Mouse (Mus musculus): ENCODE measurements around the gene Cd6. TPM values are rescaled to one million over a fixed set of nuclear protein-coding genes. Genes with fewer than 3 reads are reported as not detected.

Gene Cd6
- total and polyA plus RNA-seq, 3 experiments, result not detected

- peaks cover 3 to 18% of the 10 kb centered on the region in 2 experiments; a peak in 3 of 4 replicates for H3K27me3 ChIP-seq (ENCODE audit: control insufficient read depth in 1 of 2, insufficient read depth in 2 of 2, low read length in 2 of 2)
- TF ChIP-seq TAL1 (IDR thresholded peaks at IDR 0.05; ENCODE audit: low read length) (no peak), CTCF (IDR thresholded peaks at IDR 0.05 in 2 of 3, conservative IDR thresholded peaks at IDR 0.05 in 1 of 3; ENCODE audit: control insufficient read depth in 1 of 3, insufficient read depth in 1 of 3, low read depth in 2 of 3, low read length in 3 of 3, poor library complexity in 1 of 3, severe bottlenecking in 1 of 3) (no peak), HCFC1 (IDR thresholded peaks at IDR 0.05; ENCODE audit: low read depth, low read length) (no peak), MAX (IDR thresholded peaks at IDR 0.05; ENCODE audit: low read length) (no peak), RAD21 (IDR thresholded peaks at IDR 0.05; ENCODE audit: low read depth, low read length) (no peak)
- no peaks in the 10 kb centered on the region for H3K79me2 ChIP-seq (ENCODE audit: control insufficient read depth, insufficient read depth, low read length, poor library complexity)
- no peak overlapping the region for H3K27ac ChIP-seq (ENCODE audit: control insufficient read depth, low read depth, low read length)
- no peaks in the 10 kb centered on the region for H3K9me3 ChIP-seq (replicated peaks; ENCODE audit: insufficient read depth, low read length)
- H3K9ac ChIP-seq (ENCODE audit: control insufficient read depth, low read depth, low read length, poor library complexity, severe bottlenecking), result no peak overlapping the region
- no peak for DNase-seq (ENCODE audit: low read depth, low spot score)
- no peak overlapping the region for H3K4me3 ChIP-seq (ENCODE audit: control insufficient read depth in 1 of 2, insufficient read depth in 1 of 2, low read depth in 2 of 2, low read length in 2 of 2)
- no peaks in the 10 kb centered on the region for H3K4me1 ChIP-seq (ENCODE audit: control insufficient read depth in 1 of 2, insufficient read depth in 2 of 2, low read length in 2 of 2)
- no peaks in the 10 kb centered on the region for H3K36me3 ChIP-seq (ENCODE audit: control insufficient read depth in 1 of 2, insufficient read depth in 2 of 2, low read length in 2 of 2)
These were observed 45.8 kb downstream of the Cd6 start for GRCm38 (mm10) chr19:10784061-10784460.

- no peaks in the 10 kb centered on the region for H3K36me3 ChIP-seq (ENCODE audit: control insufficient read depth in 1 of 2, insufficient read depth in 2 of 2, low read length in 2 of 2)
- H3K27me3 ChIP-seq (ENCODE audit: control insufficient read depth in 1 of 2, insufficient read depth in 2 of 2, low read length in 2 of 2), result peaks cover 3 to 18% of the 10 kb centered on the region in 2 experiments
- no peak for DNase-seq (ENCODE audit: low read depth, low spot score)
- H3K79me2 ChIP-seq (ENCODE audit: control insufficient read depth, insufficient read depth, low read length, poor library complexity), result no peaks in the 10 kb centered on the region
- no peak for TF ChIP-seq TCF12 (IDR thresholded peaks at IDR 0.05; ENCODE audit: low read depth, low read length)
- TF ChIP-seq USF2 (IDR thresholded peaks at IDR 0.05; ENCODE audit: borderline replicate concordance in 1 of 2, insufficient read depth in 1 of 2, low read depth in 1 of 2, low read length in 2 of 2), result no peak
- no peak for TF ChIP-seq E2F4 (IDR thresholded peaks at IDR 0.05; ENCODE audit: borderline replicate concordance, low read depth, low read length)
- no peak for TF ChIP-seq ELF1 (IDR thresholded peaks at IDR 0.05; ENCODE audit: low read depth, low read length)
- no peak for TF ChIP-seq HCFC1 (IDR thresholded peaks at IDR 0.05; ENCODE audit: low read depth, low read length)
- no peak for TF ChIP-seq MAX (IDR thresholded peaks at IDR 0.05; ENCODE audit: low read length)
- TF ChIP-seq BHLHE40 (IDR thresholded peaks at IDR 0.05; ENCODE audit: borderline replicate concordance, low read depth, low read length), result no peak
- TF ChIP-seq MYC (IDR thresholded peaks at IDR 0.05; ENCODE audit: low read depth, low read length), result no peak
- no peak for TF ChIP-seq RAD21 (IDR thresholded peaks at IDR 0.05; ENCODE audit: low read depth, low read length)
- no peak overlapping the region for H3K27ac ChIP-seq (ENCODE audit: control insufficient read depth, low read depth, low read length)
- H3K9ac ChIP-seq (ENCODE audit: control insufficient read depth, low read depth, low read length, poor library complexity, severe bottlenecking), result no peak overlapping the region
- no peaks in the 10 kb centered on the region for H3K4me1 ChIP-seq (ENCODE audit: control insufficient read depth in 1 of 2, insufficient read depth in 2 of 2, low read length in 2 of 2)
- no peaks in the 10 kb centered on the region for H3K9me3 ChIP-seq (replicated peaks; ENCODE audit: insufficient read depth, low read length)
- H3K4me3 ChIP-seq (ENCODE audit: control insufficient read depth in 1 of 2, insufficient read depth in 1 of 2, low read depth in 2 of 2, low read length in 2 of 2), result no peak overlapping the region
These were observed 46.7 kb downstream of the Cd6 start for GRCm38 (mm10) chr19:10783168-10783567.

GRCm38 (mm10) chr19:10781641-10782040 lies 48.2 kb downstream of the Cd6 start:
- Histone ChIP-seq H3K4me1 (ENCODE audit: control insufficient read depth in 1 of 2, insufficient read depth in 2 of 2, low read length in 2 of 2) (no peaks in the 10 kb centered on the region), H3K9ac (ENCODE audit: control insufficient read depth, low read depth, low read length, poor library complexity, severe bottlenecking) (no peak overlapping the region), H3K27ac (ENCODE audit: control insufficient read depth, low read depth, low read length) (no peak overlapping the region), H3K36me3 (ENCODE audit: control insufficient read depth in 1 of 2, insufficient read depth in 2 of 2, low read length in 2 of 2) (no peaks in the 10 kb centered on the region), H3K9me3 (replicated peaks; ENCODE audit: insufficient read depth, low read length) (no peaks in the 10 kb centered on the region), H3K4me3 (ENCODE audit: control insufficient read depth in 1 of 2, insufficient read depth in 1 of 2, low read depth in 2 of 2, low read length in 2 of 2) (no peak overlapping the region), H3K79me2 (ENCODE audit: control insufficient read depth, insufficient read depth, low read length, poor library complexity) (no peaks in the 10 kb centered on the region), H3K27me3 (ENCODE audit: control insufficient read depth in 1 of 2, insufficient read depth in 2 of 2, low read length in 2 of 2) (peaks cover 3 to 20% of the 10 kb centered on the region in 2 experiments)
- TF ChIP-seq E2F4 (IDR thresholded peaks at IDR 0.05; ENCODE audit: borderline replicate concordance, low read depth, low read length) (no peak), USF2 (IDR thresholded peaks at IDR 0.05; ENCODE audit: borderline replicate concordance in 1 of 2, insufficient read depth in 1 of 2, low read depth in 1 of 2, low read length in 2 of 2) (no peak), ELF1 (IDR thresholded peaks at IDR 0.05; ENCODE audit: low read depth, low read length) (no peak), MAFK (IDR thresholded peaks at IDR 0.05; ENCODE audit: borderline replicate concordance, low read depth, low read length) (no peak), EP300 (IDR thresholded peaks at IDR 0.05; ENCODE audit: low read depth in 1 of 2, low read length in 2 of 2) (no peak)
- no peak for DNase-seq (ENCODE audit: low read depth, low spot score)
